Comparison of ENCODE assay signal across 20 mouse cellular contexts in the genomic region with DNA sequence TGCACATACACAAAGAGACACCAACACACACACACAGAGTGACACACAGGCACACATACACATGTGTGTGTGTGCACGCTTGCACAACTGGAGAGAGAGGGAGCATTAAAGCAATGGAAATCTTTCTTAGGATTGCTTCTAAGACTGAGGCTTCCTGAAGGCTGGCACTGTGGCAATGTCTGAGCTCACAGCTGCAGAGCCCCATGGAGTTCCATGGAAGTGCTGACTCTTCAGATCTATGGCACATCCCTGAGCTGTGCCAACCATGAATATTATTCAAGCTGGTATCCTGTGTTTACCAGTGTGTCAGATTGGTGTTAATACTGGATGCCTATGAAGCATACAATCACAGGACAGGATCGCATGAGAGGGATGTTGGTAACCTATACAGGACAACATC.
A peak's percentile ranks its signal among the peaks of the same experiment; 100 is the strongest.
DNase-seq lines count a peak whose midpoint lies in the region; ATAC-seq lines count a peak whose summit lies in the region.
"Had no signal": no experiment of that assay in that cellular context is flagged by ENCODE, and none has a peak within 500 bp of the region (broad histone marks: within the 10 kb centered on the region; RNA-seq: fewer than 3 reads in every experiment).

No protein-coding gene starts in this region.

- WGBS in forebrain, embryonic 15.5 days: 95% methylated on average over 2 of the region's 2 CpGs
- WGBS in forebrain, embryonic 13.5 days: 94% methylated on average over 2 of the region's 2 CpGs
- 94% methylated on average over 2 of the region's 2 CpGs for WGBS in hindbrain, embryonic 14.5 days
- 90% methylated on average over 2 of the region's 2 CpGs for WGBS in hindbrain, embryonic 11.5 days
- 96% methylated on average over 2 of the region's 2 CpGs for WGBS in forebrain, embryonic 16.5 days

- no peak overlapping the region for H3K4me3 ChIP-seq in forebrain, embryonic 15.5 days
- H3K4me3 ChIP-seq in forebrain, embryonic 13.5 days: no peak overlapping the region
- no peak overlapping the region for H3K4me3 ChIP-seq in hindbrain, embryonic 14.5 days (replicated peaks; ENCODE audit: low read length)
- no peak overlapping the region for H3K4me3 ChIP-seq in hindbrain, embryonic 11.5 days (ENCODE audit: low read depth, low read length)
- H3K4me3 ChIP-seq in forebrain, embryonic 16.5 days (replicated peaks; ENCODE audit: low read length): no peak overlapping the region
- H3K4me3 ChIP-seq: embryonic facial prominence, embryonic 10.5 days; heart, embryonic 10.5 days had no signal

- no peaks in the 10 kb centered on the region for H3K9me3 ChIP-seq in forebrain, embryonic 15.5 days
- H3K9me3 ChIP-seq in forebrain, embryonic 13.5 days (replicated peaks): no peaks in the 10 kb centered on the region
- no peaks in the 10 kb centered on the region for H3K9me3 ChIP-seq in hindbrain, embryonic 14.5 days (ENCODE audit: control insufficient read depth, low read length)
- no peaks in the 10 kb centered on the region for H3K9me3 ChIP-seq in hindbrain, embryonic 11.5 days (ENCODE audit: control insufficient read depth, low read length)
- no peaks in the 10 kb centered on the region for H3K9me3 ChIP-seq in forebrain, embryonic 16.5 days (ENCODE audit: control insufficient read depth, low read length)
- H3K9me3 ChIP-seq: embryonic facial prominence, embryonic 10.5 days; heart, embryonic 10.5 days had no signal

- H3K4me2 ChIP-seq in forebrain, embryonic 15.5 days (replicated peaks): no peak overlapping the region
- H3K4me2 ChIP-seq in forebrain, embryonic 13.5 days: no peak overlapping the region
- no peak overlapping the region for H3K4me2 ChIP-seq in hindbrain, embryonic 14.5 days (replicated peaks)
- H3K4me2 ChIP-seq in hindbrain, embryonic 11.5 days (replicated peaks; ENCODE audit: low read depth, low read length): no peak overlapping the region
- H3K4me2 ChIP-seq in forebrain, embryonic 16.5 days (ENCODE audit: low read length): no peak overlapping the region

- DNase-seq in hindbrain, embryonic 14.5 days (ENCODE audit: low spot score): no peak
- no peak for DNase-seq in hindbrain, embryonic 11.5 days (ENCODE audit: low spot score)
- no peak for DNase-seq in cerebellum, postnatal 36 days
- DNase-seq: adrenal gland, postnatal 14 days; cerebellum, adult 18-20 months; cerebellum, adult 9-11 months; gastrocnemius, postnatal 36 days; heart, adult 11 months; heart, postnatal 10 days; heart, postnatal 4 days; kidney, adult 2 months had no signal

- H3K4me1 ChIP-seq in forebrain, embryonic 15.5 days: no peaks in the 10 kb centered on the region
- H3K4me1 ChIP-seq in forebrain, embryonic 13.5 days: 0 out of 2 replicates have a peak, but pooled peaks cover 3% of the 10 kb centered on the region
- H3K4me1 ChIP-seq in hindbrain, embryonic 14.5 days (replicated peaks; ENCODE audit: control insufficient read depth, insufficient read depth, low read length): no peaks in the 10 kb centered on the region
- no peaks in the 10 kb centered on the region for H3K4me1 ChIP-seq in hindbrain, embryonic 11.5 days (replicated peaks; ENCODE audit: control insufficient read depth, insufficient read depth, low read length)
- H3K4me1 ChIP-seq in forebrain, embryonic 16.5 days (replicated peaks; ENCODE audit: control insufficient read depth, insufficient read depth, low read length): no peaks in the 10 kb centered on the region
- H3K4me1 ChIP-seq: heart, embryonic 10.5 days had no signal

- H3K9ac ChIP-seq in forebrain, embryonic 15.5 days (replicated peaks): no peak overlapping the region
- H3K9ac ChIP-seq in forebrain, embryonic 13.5 days: no peak overlapping the region
- H3K9ac ChIP-seq in hindbrain, embryonic 14.5 days: no peak overlapping the region
- no peak overlapping the region for H3K9ac ChIP-seq in hindbrain, embryonic 11.5 days (ENCODE audit: low read depth, low read length)
- no peak overlapping the region for H3K9ac ChIP-seq in forebrain, embryonic 16.5 days (replicated peaks; ENCODE audit: low read depth, low read length)

- H3K36me3 ChIP-seq in forebrain, embryonic 15.5 days: no peaks in the 10 kb centered on the region
- no peaks in the 10 kb centered on the region for H3K36me3 ChIP-seq in forebrain, embryonic 13.5 days (ENCODE audit: poor library complexity, severe bottlenecking)
- no peaks in the 10 kb centered on the region for H3K36me3 ChIP-seq in hindbrain, embryonic 14.5 days (replicated peaks; ENCODE audit: control insufficient read depth, insufficient read depth)
- H3K36me3 ChIP-seq in hindbrain, embryonic 11.5 days (ENCODE audit: control insufficient read depth, insufficient read depth, low read length): no peaks in the 10 kb centered on the region
- no peaks in the 10 kb centered on the region for H3K36me3 ChIP-seq in forebrain, embryonic 16.5 days (ENCODE audit: control insufficient read depth, insufficient read depth)
- H3K36me3 ChIP-seq: embryonic facial prominence, embryonic 10.5 days; heart, embryonic 10.5 days had no signal

- 0 out of 2 replicates have a peak overlapping the region, but pooled peaks have one; percentile 33 for H3K27ac ChIP-seq in forebrain, embryonic 15.5 days (replicated peaks)
- no peak overlapping the region for H3K27ac ChIP-seq in forebrain, embryonic 13.5 days
- no peak overlapping the region for H3K27ac ChIP-seq in hindbrain, embryonic 14.5 days
- no peak overlapping the region for H3K27ac ChIP-seq in hindbrain, embryonic 11.5 days (ENCODE audit: low read depth, low read length)
- H3K27ac ChIP-seq in forebrain, embryonic 16.5 days (ENCODE audit: low read length): no peak overlapping the region
- H3K27ac ChIP-seq: embryonic facial prominence, embryonic 10.5 days; heart, embryonic 10.5 days had no signal

- ATAC-seq in forebrain, embryonic 15.5 days (replicated peaks): peak; percentile 47; the same call in 1 of the 2 replicates
- ATAC-seq in forebrain, embryonic 13.5 days: no peak; the same call in 1 of the 2 replicates
- ATAC-seq in hindbrain, embryonic 14.5 days (ENCODE audit: low FRiP score): 0 out of 2 replicates have a peak, but pooled peaks have one; percentile 27
- no peak for ATAC-seq in hindbrain, embryonic 11.5 days (ENCODE audit: low FRiP score)
- peak; percentile 45 for ATAC-seq in forebrain, embryonic 16.5 days
- ATAC-seq: activated CD4-positive, CD25-positive, alpha-beta regulatory T cell, adult 4 months; intestine, embryonic 16.5 days; Patski had no signal

- no peaks in the 10 kb centered on the region for H3K27me3 ChIP-seq in forebrain, embryonic 15.5 days
- H3K27me3 ChIP-seq in forebrain, embryonic 13.5 days: no peaks in the 10 kb centered on the region
- H3K27me3 ChIP-seq in hindbrain, embryonic 14.5 days (ENCODE audit: control insufficient read depth, insufficient read depth, low read length): no peaks in the 10 kb centered on the region
- no peaks in the 10 kb centered on the region for H3K27me3 ChIP-seq in hindbrain, embryonic 11.5 days (ENCODE audit: control insufficient read depth, insufficient read depth, low read length)
- no peaks in the 10 kb centered on the region for H3K27me3 ChIP-seq in forebrain, embryonic 16.5 days (replicated peaks; ENCODE audit: control insufficient read depth, insufficient read depth, low read length)
- H3K27me3 ChIP-seq: CH12.LX had no signal

Comparison
In these comparisons a context has a peak if more than half of its experiments do, and no peak if none do; other contexts are left out.
1. ATAC-seq: peak in forebrain, embryonic 15.5 days (single experiment), hindbrain, embryonic 14.5 days (single experiment) and forebrain, embryonic 16.5 days (single experiment); none in forebrain, embryonic 13.5 days (single experiment) and hindbrain, embryonic 11.5 days (single experiment).